Mouse (Mus musculus): ENCODE results near the gene Imp3.
"Not testable (repeated sequence)": the region's sequence is repeated elsewhere in the genome, so short reads cannot be mapped to it uniquely, and the experiment has no call there.

Imp3 gene

DNA sequence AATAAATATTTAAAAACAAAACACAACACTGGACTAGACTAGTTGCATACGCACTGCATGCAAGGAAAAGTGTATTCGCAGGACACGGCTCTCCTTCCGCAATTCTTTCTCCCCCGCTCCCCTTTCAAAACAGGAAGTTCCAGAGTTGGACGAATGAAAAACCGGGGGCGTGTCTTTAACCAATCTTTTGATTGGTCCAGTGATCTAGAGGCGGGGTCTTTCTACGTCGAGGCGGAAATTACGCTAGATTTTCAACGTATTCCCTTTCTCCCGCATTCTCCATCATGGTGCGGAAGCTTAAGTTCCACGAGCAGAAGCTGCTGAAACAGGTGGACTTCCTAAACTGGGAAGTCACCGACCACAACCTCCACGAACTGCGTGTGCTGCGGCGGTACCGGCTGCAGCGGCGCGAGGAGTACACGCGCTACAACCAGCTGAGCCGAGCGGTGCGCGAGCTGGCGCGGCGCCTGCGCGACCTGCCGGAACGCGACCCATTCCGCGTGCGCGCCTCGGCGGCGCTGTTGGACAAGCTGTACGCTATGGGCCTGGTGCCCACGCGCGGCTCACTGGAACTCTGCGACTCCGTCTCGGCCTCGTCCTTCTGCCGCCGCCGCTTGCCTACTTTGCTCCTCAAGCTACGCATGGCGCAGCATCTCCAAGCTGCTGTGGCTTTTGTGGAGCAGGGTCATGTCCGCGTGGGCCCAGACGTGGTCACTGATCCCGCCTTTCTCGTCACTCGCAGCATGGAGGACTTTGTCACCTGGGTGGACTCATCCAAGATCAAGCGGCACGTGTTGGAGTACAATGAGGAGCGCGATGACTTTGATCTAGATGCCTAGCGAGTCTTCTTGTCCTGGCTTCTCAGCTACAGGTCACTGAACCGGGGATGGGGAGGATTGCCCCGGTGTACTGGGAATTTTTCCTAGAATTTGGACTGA is at the start of gene Imp3:
Gene Imp3, plus strand, starts transcription at position 253 of the 938 bp plus-strand sequence.
- DNase-seq (ENCODE audit: low spot score) = peak; percentile 32

DNA sequence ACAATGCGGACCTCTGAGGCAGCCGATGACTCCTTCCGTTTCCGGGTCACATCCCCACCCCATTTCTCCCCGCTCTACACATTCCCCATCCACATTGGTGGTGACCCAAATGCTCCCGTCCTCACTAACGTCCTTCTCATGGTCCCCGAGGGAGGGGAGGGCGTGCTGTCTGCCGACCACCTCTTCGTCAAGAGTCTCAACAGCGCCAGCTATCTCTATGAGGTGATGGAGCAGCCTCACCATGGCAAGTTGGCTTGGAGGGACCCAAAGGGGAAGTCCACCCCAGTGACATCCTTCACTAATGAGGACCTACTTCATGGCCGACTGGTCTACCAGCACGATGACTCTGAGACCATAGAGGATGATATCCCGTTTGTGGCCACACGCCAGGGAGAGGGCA is 49.7 kb upstream of the Imp3 start:
- DNase-seq (ENCODE audit: low spot score) = no peak

DNA sequence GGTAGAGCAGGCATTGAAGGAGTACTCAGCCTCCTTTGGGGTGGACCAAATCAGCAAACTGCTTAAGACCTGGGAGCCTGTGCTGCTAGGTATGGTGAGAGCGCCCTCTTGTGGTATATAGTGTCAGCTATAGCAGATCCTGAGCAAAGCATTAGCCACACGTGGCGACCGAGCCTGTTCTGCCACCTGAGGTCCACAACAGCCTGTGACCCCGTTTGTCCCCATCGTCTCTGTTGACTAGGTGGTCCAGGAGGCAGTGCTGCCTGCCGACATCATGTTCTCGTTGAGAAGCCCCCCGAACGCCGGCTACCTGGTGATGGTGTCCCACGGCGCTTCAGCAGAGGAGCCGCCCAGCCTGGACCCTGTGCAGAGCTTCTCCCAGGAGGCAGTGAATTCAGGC is 47.5 kb upstream of the Imp3 start:
- DNase-seq (ENCODE audit: low spot score) = no peak

DNA sequence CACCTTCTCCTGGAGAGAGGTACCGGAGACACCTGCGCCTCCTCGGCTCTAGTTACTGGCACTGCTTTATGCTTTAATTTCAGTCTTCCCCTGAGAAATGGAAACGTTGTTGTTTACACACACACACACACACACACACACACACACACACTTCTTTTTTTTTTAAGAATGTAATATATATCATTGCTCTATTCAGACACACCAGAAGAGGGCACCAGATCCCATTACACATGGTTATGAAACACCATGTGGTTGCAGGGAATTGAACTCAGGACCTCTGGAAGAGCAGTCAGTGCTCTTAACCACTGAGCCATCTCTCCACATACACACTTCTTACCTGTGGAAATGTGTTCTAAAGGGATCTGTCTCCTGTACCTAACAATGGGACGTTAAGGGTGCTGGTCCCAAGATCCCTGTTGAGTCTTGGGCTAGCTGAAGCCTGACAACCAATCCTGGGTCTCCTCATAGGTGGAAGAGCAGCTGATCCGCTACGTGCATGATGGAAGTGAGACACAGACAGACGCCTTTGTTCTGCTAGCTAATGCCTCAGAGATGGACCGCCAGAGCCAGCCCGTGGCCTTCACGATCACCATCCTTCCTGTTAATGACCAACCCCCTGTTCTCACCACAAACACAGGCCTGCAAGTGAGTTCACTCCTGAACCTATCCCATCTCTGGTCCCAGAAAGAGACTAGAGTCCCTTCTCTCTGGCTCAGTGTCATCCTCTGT is 46.6 kb upstream of the Imp3 start:
- DNase-seq (ENCODE audit: low spot score) = no peak

DNA sequence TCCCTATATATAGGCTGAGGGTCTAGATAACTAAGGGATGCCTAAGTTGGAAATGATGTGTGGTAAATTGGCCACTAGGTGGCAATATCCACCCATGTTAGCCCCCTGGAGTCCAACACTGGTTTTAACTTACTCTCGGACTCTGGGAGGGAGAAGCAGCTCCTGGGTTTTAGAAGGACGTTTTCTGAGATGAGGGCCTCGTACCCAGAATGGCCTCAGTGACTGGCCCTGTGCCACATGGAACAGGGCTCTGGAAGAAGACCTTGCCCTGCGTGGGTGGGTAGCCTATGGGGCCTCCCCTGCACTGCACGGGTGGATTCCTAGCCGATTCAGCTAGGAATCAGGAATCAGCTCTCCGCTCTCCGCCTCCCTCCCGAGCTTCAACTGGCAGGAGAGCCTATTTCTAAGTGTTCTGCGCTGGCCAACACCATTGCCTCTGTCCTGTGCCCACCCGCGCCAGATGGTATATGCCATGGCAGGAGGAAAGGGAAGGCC is 45.7 kb upstream of the Imp3 start:
- no peak for DNase-seq (ENCODE audit: low spot score)

DNA sequence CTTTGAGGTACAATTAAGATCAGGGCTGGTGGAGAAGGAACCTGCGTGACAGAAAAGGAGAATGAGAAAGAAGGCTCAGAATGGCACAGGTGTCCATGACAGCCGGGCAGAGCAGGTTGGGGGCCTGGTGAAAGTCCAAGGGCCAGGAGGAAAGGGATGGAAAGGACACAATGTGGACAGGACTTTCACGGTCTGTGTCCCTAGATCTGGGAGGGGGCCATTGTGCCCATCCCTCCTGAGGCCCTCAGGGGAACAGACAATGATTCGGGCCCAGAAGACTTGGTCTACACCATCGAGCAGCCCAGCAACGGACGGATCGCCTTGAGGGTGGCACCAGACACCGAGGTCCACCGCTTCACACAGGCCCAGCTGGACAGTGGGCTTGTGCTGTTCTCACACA is 45.2 kb upstream of the Imp3 start:
- DNase-seq (ENCODE audit: low spot score) = no peak

DNA sequence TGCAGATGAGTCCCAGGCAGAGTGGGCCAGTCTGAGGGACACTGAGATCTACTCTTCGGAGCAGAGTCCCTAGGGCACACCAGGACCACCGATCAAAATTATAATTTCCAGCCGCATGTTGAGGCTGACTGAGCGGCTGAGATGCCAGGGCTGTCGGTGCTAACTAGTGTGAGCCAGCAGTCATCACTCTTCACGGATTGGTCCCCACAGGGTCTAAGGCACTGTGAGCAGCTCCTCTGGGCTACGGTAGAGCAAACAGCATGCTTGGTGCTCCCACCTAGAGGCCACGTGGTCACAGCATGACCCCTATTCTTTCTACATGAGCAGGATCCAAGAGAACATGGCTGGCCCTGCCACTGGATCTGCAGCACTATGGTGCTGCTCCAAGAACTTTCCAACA is 44.0 kb upstream of the Imp3 start:
- no peak for DNase-seq (ENCODE audit: low spot score)

DNA sequence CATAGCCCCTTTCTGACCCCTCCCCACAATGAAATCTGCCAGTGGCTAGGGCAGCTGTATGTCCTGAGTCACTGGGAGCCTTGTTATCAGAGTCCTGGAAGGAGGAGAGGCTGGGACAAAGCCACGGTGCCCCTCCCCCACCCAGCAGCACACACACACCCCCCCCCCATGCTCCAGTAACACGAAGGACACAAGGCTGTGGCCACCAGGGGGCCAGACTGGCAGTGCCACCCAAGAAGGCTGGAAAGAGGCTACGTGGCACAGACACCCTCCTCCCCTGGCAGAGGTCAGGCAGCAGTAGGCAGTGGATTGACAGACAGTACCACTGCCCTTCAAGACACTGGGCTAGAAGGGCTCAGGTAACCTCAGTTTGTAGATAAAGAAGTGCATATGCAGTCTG is 43.3 kb upstream of the Imp3 start:
- DNase-seq (ENCODE audit: low spot score) = no peak

DNA sequence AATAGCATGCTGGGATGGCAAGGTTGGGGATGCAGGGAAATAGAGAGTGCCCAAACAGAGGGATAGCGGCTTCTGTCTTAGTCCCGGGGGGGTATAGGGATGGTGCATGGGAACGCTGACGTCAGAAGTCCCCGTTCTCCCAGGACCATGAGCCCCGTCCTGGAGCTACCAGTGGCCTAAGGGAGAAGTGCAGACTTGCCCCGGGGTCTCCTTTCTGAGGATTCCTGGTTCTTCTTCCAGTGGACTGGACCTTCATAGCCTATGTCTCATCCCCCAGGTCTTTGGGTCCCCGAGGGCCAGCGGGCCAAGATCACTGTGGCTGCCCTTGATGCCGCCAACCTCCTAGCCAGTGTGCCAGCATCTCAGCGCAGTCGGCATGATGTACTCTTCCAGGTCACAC is 40.5 kb upstream of the Imp3 start:
- DNase-seq (ENCODE audit: low spot score) = no peak

DNA sequence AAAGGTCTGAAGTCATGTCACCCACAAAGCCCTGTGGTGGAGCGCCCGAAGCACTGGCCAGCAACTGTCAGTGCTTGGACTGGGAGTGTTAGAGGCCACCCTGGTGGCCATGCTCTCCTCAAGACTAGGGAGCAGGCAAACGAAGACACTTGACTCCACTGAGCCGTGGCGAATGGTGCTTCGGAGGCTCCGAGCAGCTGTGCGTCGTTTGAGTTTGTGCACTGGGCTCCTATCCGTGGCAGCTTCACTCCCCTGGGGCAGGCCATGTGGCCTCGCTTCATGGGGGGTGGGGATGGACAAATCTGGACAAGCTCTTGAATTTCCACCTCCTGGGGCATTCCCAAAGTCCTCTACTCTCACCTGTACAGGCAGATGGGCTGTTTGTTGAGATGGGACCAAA is 37.9 kb upstream of the Imp3 start:
- no peak for DNase-seq (ENCODE audit: low spot score)

DNA sequence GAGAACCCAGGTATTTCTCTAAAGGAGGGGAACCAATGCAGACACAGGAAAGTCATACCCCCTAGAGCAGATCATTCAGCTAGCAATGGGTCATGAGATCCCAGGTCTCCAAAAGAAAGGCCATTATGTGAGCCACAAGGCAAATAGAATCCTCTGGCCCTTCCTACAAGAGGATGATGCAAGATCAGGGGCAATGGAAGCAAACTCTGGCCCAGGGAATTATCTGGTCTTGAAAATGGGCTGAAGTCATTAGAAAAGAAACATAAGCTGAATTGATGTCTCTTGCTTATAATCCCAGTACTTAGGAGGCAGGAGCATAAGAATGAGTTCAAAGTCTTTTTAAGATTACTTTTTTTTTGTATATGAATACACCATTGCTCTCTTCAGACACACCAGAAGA is 37.2 kb upstream of the Imp3 start:
- DNase-seq (ENCODE audit: low spot score) = no peak

DNA sequence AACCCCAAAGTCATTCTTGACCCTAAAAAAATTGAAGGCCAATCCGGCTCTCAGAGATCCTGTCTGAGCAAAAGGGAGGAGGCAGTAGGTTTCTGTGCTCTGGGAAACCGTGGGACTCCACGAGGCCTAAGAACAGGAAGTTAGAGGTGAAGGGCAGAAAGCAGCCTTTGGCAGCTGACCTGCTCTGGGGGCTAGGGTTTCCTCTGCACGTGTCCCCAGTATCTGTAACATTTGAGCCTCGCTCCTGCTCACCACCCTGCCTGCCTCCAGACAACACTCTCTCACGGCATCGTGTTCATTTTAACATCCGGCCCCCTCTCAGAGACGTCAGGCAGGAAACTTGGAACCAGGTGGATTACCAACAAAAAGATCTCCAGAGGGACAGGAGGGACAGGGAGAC is 36.7 kb upstream of the Imp3 start:
- no peak for DNase-seq (ENCODE audit: low spot score)

DNA sequence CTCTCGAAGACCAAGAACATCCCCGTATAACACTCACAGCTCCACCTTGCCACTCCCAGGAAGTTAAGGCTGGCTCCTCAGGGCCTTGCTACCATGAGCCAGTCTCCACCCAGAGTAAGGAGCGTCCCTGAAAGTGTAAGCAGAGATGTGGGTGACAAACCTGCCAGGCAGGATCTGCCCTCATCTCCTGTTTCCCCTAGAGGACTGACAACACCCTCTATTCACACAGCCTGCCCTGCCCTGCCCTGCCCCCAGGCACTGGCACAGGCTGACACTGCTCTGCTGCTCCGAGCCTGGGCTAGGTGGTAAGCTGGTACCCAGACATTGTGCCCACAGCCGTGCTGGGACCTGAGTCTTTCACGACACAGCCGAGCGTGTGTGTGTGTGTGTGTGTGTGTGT is 36.1 kb upstream of the Imp3 start:
- DNase-seq (ENCODE audit: low spot score) = no peak

DNA sequence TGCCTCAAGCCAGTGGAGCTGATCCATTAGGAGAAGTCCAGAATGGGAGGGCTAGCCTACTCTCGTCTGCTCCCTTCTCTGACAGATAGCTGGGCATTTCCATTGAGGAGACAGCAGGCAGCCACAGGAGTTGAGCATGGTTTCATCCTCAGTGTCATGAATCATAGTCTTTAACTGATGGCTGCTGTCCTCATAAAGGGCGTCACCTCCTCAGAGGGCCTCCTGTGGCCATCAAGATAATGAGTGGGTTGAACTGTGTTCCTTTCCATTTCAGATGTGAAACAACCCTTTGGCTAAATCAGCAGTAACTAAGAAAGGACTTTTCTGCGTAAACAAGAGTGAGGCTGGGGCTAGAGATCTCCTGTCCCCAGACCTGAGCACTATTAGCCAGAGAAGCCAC is 33.6 kb upstream of the Imp3 start:
- DNase-seq (ENCODE audit: low spot score) = no peak

DNA sequence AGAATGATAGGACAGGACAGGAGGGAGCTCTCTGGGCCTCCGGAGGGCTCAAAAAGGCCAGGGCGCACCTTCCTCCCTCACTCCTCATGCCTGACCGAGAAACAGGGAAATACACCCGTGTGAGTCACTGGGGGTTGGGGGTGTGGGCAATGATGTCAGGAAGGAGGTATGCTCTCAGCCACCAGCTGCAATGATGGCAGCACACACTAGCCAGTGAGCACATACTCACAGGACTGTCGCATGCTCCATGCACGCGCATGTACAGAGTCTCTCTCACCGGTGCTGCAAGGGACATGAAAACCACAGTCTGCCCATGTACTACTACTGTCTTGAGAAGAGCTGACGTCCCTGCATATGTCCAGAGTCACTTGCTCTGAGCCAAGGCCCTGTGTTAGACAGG is 29.7 kb upstream of the Imp3 start:
- no peak for DNase-seq (ENCODE audit: low spot score)

DNA sequence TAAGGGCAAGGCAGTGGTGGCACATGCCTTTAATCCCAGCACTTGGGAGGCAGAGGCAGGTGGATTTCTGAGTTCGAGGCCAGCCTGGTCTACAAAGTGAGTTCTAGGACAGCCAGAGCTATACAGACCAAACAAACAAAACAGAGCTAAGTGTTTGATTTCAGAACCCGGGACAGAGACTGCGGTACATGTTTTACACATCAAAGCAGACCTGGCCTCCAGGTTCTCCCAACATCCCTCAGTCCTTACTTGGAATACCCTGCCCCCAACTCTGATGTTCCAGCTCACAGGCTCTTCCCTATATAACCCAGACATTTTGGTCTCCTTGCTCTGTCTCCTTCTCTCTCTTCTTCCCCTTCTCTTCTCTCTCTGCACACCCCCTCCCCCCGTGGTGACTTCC is 27.3 kb upstream of the Imp3 start:
- DNase-seq (ENCODE audit: low spot score) = not testable (repeated sequence)

DNA sequence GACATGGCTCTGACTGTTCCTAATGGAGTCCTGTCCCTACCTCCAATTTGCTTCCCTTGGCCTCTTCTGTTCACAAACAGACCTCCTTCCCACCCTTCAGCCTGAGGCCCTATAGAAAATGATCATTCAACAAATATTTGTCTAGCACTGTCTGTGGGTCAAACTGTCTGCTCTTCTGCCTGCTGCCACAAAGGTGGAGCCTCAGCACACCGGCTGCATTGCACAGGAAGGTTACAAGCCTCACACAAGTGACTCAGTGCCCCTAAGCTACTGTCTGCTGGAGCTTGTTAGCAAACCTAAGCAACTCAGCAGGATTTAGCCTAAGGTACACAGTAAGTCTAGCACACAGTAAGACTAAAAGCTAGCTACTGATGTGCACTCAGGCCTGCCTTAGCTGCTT is 26.3 kb upstream of the Imp3 start:
- DNase-seq (ENCODE audit: low spot score) = no peak

DNA sequence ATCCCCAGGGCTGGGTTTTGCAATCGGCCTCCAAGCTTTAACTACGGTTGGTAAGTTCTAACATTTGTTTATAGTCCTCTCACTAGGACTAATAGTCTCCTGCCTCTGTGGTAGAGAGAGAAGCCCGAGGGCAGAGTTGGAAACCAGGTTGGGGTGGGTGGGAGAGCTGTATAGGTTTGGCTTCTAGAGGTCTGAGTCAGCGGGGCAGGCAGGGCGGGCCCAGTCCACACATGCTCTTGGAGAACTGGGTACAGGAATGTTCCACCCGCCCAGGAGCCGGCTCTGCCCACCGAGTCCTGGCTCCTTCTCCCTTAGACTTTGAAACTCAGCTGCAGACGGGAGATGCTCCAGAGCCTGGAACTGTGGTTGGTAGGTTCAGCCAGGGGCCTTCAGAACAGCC is 23.3 kb upstream of the Imp3 start:
- DNase-seq (ENCODE audit: low spot score) = no peak

DNA sequence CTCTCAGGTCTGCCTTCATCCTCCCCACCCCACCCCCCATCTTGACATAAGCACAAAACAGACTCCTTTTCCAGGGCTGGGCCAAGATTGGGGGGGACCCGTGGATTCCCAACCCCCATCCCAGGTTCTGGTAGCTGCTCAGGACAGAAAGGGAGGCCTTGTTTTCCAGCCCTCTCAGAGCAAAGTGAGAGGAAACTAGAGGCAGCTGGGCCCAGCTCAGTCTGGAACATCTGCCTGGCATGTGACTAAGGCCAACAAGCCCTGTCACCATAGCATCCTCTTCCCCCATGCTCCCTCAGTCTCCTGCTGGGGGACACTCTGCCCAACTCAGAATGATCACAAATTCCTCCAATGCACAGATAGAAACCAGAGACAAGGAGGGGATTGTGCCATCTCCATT is 22.2 kb upstream of the Imp3 start:
- DNase-seq (ENCODE audit: low spot score) = no peak

DNA sequence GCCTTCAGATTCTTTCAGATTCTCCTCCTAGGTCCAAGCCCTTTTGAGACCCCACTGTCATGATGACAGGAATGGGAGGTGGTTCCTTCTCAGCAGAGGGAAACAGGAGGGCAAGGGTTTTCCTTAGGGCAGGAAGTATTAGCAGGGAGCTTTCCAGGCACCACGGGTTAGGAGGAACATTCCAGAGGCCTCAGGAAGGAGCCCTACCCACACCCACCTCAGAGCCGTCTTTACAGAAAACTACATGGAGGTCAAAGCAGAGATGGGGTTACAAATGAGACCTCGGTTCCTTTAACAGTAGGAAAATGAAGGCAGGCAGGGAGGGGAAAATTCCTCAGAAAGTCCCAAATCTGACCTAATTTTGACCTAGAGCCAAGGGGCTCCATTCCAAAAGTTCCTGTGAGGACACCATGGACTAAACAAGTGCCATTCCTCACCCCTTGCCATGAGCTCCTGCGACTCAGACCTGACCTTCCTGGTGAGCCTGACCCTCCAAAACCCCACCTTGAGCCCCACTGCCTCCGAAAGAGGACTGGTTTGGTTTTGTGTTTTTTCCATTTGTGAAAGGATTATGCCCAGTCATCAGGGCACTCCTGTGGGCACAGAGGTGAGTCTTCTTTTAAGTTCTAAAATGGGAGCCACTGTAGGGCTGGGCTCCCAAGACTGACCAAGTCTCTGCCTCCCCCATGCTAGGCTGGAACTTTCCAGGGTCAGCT is 21.4 kb upstream of the Imp3 start:
- DNase-seq (ENCODE audit: low spot score) = no peak

DNA sequence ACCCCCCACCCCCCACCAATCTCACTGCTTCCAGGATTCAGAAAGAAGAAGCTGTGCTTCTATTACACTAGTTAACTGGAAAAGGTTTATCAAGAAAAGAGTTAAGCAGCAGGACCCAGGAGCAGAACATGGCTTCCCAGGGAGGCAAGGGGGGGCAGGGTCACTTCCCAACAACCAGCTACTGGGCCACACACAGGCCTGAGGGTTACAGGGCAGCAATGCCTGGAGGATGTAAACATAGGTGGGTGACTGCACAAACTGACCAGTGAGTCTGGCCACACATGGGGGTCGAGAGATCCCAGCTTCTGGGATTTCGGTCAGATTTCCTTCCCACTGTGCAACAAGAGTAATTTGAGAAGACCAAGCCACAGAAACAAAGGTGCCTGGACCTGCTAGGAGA is 20.1 kb upstream of the Imp3 start:
- no peak for DNase-seq (ENCODE audit: low spot score)

DNA sequence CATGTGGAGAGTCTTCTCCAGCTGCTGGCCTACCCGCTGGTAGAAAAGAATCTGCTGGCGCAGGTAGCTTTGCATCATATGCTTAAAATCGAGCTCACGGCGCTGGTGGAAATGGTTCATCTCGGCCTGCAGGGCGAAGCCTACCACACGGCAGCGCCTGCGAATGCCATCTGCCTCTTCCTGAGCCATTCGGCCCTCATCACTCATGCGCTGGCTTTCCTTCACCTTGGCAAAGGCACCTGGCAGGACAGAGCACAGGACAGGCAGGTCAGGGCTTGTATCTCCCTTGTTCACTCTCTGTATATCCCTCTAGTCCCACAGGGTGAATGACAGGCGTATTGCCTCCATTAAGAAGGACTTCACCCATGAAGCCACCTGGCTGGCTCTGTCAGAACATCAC is 18.8 kb upstream of the Imp3 start:
- DNase-seq (ENCODE audit: low spot score) = no peak

DNA sequence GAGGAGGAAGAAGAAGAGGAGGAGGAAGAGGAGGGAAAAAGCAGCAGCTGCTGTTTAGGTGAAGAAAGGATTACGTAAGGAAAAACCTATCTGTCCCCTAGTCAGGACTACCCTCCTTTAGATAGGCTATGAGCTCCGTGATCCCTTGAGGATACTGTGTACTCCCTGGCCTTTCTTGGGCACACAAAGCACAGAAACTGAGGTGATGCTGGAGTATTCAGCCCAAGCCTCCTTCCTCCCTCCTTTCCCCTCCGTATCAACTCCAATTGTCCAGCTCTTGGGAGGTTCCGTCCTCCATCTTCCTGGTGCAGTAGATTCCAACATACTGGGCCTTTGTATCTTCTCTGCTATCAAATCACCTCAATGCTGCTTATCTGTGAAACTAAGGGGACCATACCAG is 14.5 kb upstream of the Imp3 start:
- no peak for DNase-seq (ENCODE audit: low spot score)

Data from urinary bladder, postnatal 10 days (tissue).